Mouse (Mus musculus) cortical plate, adult 2 months (tissue): ENCODE measurements around the gene Dmbx1.

Experiments
- CTCF ChIP-seq: fragments of 200-500 bp; IDR thresholded peaks from 2 replicates; pipeline ENCODE4 v1.5.1; 2011; ENCODE audit warnings: mild to moderate bottlenecking, control low read depth, low read length; ENCODE audit not compliant: insufficient read depth; ENCODE audit errors: extremely low read depth
- POLR2A ChIP-seq: fragments of 200-500 bp; IDR thresholded peaks from 2 replicates; pipeline ENCODE4 v1.6.1; 2011; ENCODE audit warnings: mild to moderate bottlenecking, low read length, control low read depth; ENCODE audit not compliant: insufficient read depth; ENCODE audit errors: extremely low read depth

GRCm38 (mm10) chr4:115952758-115953157 lies 13.0 kb upstream of the Dmbx1 start:
- TF ChIP-seq CTCF (peak; percentile 74), POLR2A (no peak)
